Mouse (Mus musculus) granulocyte monocyte progenitor cell, adult 5-6 weeks (primary cell): ENCODE measurements around the gene Pde8b. TPM values are rescaled to one million over a fixed set of nuclear protein-coding genes. Genes with fewer than 3 reads are reported as not detected.
"Not testable (repeated sequence)": the region's sequence is repeated elsewhere in the genome, so short reads cannot be mapped to it uniquely, and the experiment has no call there.

Source experiments
- ATAC-seq: replicated peaks from 2 replicates; pipeline ENCODE4 v1.8.0; 2016; ENCODE audit warnings: mild to moderate bottlenecking, moderate TSS enrichment, inconsistent platforms; ENCODE audit not compliant: poor library complexity, severe bottlenecking
- total RNA-seq, 2 experiments: library from RNA; stranded (forward) in 1 of 2; stranded (reverse) in 1 of 2; fragments of 200-712, 200-1000 nt in 1 of 2; fragments of >200 nt in 1 of 2; fragmentation: Nextera tagmentation in 1 of 2; gene quantifications; 2 replicates each; pipeline ENCODE4 v1.2.3; 2014 to 2017

The Pde8b gene
- total RNA-seq, 2 experiments from 2014 or later = 0.52 TPM; not detected in 1

DNA sequence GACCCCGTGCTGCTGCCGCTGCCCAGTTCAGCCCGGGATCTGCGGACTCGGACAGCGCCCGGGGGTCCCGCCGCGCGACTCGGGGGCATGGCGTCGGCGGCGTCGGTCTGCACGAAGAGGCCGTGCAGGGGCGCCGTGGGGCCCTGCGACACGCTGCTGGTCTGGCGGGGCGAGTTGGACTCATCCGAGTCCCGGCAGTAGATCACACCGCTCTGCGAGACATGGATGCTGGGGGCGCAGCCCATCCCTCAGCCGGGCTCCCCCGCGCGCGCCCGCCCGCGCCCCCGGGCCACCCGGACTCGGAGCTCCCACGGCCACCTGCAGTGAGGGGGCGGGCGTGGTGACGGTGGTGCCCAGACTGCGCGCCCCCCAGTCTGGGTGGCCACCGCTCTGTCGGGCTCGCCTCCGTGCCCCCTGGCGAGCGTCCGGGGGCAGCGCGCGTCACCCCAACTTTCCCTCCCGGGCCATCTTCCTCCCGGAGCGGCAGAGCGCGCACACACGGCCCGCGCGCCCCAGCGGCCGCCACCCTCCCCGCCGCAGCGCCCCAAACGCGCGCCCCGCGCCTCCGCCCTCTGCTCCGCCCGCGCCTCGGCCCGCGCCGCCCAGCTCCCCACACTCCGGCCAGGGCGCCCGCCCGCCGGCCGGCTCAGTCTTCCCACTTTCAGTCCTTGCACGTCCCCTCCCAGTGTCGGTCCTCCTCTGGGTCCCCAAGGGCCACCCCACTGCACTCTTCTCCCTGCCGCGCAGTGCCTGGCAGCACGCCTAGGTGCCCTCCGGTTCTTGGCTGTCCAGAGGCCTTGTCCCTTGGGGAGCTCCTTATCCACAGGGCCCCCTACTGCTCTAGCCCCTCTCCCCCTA is 27.3 kb downstream of the Pde8b start:
- peak; percentile 48; the same call in 1 of the 2 replicates for ATAC-seq

DNA sequence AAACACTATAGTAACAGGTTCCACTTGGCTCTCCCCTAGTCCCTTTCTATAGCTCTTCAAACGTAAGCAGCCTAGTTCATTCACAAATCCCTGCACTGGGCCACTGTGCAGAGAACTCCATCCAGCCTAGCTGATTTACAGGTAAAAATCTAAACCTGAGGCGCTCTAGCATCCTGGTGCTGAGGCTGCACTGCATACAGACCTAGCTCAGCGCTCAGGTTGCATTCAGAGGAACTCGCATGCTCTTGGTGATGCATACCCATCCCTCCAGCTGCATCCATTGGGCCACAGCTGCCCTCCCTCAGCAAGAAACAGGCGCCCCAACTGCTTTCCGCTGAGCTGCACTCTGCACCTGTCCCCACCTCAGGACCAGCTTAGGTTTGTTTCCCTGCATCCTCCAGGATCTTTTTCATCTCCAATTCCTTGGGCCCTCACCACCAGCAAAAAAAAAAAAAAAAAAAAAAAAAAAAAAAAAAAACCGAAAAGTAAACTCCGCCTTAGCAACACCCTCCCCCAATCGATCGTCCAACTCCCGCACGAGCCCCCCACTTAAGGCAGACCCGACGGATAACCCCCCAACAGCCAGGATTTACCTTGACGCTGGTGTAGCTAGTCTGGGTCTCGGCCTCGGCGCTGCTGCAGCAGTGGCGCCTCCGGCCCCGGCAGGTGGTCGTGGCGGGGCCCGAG is 28.1 kb downstream of the Pde8b start:
- no peak for ATAC-seq

DNA sequence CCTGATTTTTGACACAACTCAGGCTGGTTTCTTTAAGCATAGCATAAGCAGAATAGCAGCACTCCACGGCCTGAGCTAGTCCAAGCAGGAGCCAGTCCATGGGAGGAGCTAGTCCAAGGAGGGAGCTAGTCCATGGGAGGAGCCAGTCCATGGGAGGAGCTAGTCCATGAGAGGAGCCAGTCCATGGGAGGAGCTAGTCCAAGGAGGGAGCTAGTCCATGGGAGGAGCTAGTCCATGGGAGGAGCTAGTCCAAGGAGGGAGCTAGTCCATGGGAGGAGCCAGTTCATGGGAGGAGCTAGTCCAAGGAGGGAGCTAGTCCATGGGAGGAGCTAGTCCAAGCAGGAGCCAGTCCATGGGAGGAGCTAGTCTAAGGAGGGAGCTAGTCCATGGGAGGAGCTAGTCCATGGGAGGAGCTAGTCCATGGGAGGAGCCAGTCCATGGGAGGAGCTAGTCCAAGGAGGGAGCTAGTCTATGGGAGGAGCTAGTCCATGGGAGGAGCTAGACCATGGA is 34.4 kb downstream of the Pde8b start:
- ATAC-seq = not testable (repeated sequence)

DNA sequence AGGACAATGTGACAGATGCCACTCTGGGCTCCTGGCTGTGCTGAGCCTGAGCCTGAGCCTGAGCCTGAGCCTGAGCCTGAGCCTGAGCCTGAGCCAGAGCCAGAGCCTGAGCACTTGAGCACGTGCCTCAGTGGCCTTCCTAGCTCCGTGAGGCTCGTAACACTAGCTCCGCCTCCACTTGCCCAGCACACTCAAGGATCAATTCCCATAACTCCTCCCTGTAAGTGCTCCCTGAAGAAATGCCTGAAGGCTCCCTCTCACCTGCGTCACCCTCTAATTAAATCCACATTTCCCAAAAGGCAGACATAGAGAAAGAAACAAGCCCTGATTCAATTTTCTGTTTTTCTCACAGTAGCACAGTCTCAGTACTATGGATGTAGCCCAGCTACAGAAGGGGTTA is 37.8 kb downstream of the Pde8b start:
- ATAC-seq = no peak

DNA sequence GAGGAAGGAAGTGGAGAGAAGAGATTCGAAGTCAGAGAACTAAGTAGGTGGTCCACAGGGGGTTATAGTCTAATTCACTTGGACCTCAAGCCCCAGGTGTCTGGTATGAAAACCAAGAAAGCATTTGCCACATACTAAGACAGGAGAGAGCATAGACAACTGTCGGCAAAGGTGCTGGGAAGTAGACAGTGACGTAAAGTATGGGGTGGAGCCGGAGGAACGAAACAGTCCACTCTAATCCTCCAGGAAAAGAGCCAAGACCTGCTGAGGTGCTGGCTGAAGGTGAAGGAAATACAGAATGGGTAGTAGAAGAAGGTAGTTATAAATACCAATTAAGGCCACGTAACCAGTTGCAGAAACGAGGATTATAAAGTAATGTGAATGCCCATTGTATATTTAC is 42.8 kb downstream of the Pde8b start:
- ATAC-seq = not testable (repeated sequence)

DNA sequence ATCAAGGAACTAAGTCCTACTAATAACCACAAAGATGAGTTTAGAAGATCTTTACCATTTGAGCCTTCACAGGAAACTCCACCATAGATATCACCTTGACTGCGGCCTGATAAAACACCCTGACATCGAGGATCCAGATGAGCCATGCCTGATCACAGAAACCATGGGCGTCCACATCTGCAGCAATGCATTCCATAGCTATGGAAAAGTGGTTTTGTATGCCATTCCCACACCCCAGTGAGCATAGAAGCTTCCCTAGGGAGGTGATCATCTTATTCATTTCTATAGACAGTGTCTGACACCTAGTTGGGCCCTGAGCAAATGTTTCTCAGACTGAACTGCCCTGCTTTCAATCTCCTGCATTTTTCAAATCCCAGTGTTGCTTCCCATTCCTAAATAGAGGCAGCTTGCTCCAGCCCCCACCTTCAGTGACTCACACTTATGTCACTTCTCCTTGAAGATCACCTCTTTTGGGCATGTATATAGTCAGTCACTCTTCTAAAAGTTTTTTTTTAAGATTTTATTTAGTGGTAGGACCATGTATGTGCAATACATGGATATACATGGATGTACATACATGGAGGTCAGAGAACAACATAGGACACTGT is 47.9 kb downstream of the Pde8b start:
- no peak for ATAC-seq

DNA sequence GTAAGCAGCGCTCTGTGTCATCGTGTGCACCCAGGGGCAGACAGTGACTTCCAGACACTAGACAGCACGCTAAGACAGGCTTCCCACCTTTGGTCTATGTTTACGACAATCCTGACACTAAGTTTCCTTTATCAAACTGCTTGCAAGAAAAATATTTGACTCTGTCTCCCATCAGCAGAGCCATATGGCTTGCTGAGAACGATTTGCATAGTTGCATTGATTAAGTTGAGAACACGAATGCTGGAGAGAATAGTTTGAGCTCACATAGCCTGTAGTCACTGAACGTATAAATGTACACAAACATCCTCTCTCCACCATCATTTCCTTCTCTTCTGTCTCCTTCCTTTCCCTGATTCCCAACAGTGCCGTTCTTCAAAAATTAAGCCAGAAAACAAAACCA is 49.3 kb downstream of the Pde8b start:
- ATAC-seq = no peak

DNA sequence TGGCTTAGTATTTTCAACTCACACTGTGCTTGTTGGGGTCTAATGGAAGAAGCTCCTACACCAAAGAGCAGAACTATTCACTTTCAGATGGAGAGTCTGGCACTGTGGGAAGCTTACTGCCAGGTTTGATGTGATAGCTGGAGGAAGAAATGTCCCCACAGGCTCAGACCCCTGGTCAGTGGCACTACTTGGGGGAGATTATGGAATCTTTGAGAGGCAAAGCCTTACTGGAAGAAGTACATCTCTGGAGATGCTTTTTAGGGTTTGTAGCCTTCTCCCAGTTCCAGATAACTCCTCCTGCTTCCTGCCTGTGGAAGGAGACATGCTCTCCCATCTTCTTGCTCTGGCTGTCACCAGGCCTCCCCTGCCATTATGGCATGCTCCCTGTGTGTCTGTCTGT is 50.1 kb downstream of the Pde8b start:
- no peak for ATAC-seq

DNA sequence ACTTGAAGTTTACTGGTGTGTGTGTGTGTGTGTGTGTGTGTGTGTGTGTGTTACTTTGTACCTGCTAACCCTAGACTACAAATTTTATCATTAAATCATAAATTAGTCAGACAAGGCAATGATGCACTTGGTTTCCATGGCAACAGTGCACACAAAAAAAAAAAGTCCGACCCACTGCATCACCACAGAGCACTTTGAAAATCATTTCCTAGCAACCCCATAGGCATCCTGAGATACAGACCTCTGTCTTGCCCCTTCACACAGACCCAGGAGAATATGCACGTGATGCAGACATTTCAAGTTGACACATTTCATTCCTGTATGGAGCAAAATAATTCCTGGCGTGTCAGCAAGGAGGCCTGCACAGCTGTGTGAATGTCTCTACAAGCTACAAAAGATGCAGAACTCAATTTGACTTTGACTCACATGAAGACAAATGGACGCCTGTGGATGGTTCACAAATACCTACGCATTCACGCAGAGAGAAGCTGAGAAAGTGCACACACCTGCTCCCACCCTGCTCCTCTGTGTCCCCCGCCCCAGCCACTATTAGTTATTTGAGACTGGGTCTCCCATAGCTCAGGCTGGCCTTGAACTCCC is 53.9 kb downstream of the Pde8b start:
- ATAC-seq = no peak

DNA sequence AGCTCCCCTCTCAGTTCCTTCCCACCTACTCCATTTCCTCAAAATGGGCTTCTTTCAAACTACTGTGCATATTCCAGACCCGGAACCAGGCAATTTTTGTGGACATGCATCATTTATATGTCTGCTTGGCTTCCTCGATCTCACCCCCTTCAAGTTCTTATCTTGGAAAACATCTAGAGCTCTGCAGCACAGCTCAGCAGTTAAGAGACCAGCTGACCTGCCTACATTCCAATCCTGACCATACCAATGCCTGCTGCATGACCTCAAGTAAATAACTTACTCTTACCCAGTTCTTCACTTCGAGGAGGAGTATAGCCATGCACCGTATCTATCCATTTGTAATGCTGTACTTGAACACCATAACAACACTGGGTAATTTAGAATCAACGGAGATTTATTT is 58.2 kb downstream of the Pde8b start:
- ATAC-seq = no peak

DNA sequence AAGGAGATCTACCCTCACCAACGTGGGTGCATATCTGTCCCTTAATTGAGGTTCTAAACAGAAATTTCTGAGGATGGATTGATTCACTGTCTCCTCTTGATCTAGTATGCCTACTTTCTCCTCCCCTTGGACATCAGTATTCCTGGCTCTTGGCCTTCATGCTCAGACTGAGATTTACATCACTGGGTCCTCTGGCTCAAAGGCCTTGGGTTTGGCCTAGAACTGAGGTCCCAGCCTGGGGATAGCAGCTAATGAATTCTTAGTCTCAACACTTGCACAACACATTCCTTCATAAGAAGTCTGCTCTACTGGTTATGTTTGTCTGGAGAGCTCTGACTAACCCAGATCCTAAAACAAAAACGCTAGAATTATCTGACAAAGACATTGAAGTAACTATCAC is 61.0 kb downstream of the Pde8b start:
- no peak for ATAC-seq

DNA sequence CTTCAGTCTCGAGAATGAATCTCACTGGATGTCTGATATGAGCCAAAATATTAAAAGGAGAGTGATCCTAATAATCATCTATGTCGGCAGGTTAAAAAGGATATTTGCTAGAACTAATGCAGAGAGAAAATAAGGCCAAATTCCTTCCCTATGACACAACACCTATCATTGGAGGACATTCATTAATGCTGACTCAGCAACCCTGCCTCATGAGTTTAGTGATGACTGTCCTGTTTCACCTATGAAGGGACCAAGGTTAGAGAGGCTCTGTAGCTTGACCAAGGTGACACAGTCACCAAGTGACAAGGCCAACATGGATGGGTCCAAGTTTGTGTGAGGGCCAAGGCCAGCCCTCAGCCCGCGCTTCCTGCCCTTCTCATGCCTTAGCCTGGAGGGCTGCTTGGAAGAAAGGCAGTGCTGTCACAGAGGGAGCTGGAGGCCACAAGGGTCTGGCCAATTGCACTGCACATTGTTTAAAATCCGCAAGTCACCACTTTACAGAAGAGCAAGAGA is 62.9 kb downstream of the Pde8b start:
- no peak for ATAC-seq

DNA sequence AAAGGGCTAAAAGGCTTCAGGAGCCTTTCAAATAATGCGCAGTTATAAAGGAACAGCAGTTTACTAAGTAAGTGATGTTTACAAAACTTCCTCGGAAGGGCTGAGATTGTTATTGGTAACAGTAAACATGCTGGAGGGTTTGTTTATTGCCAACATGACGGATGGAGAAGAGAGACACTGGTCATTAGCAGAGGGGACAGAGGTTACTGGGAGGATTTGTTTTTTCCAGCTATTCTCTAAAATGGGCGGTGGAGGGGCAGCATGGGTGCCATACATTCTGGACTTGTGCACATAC is 63.4 kb downstream of the Pde8b start:
- ATAC-seq = no peak

DNA sequence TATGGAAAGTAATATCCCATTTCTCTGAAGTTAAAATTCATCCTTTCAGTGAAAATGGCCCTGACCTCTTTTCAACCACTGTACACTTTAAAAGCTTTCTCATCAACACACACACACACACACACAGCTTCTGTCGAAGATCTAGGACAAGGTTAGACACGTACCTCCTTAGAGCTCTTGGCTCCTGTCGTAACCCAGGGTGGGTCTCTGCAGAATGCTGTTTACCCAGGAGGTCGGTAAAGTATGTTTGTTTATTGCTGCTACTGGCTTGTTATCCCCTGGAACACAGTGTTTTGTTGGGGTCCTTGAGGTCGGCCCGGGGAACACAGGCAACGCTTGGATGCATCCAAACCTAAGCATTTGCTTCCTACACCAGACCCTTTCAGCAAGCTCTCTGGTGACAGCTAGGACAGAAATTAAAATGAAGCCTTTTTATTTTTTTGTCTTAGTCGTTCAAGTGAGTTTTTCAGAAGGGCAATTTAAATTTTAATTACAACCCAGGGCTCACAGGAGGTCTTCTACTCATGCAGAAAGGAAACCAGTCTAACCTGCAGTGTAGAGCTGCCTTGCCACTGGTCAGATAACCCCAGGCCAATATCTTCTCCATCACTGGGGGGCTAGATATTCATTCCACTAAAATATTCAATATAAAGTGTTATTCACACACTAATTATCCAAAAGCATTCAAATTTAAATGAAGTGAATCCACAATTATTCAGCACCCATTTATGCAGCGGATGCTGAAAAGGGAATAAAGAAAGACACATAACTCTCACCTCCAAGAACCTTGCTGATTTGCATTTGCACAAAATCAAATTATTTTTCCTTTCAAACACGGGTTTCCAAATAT is 64.0 kb downstream of the Pde8b start:
- ATAC-seq = no peak

DNA sequence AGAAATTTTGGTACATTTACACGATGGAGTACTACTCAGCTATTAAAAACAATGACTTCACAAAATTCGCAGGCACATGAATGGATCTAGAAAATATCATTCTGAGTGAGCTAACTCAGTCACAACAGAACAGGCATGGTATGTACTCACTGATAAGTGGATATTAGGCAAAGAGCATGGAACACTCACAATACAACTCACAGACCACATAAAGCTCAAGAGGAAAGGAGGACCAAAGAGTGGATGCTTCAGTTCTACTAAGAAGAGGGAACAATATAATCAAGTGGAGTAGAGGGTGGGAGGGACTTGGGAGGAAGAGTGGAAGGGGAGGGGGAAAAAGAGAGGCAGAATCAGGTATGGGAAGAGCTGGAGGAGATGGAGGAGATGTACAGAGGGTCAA is 66.5 kb downstream of the Pde8b start:
- no peak for ATAC-seq

DNA sequence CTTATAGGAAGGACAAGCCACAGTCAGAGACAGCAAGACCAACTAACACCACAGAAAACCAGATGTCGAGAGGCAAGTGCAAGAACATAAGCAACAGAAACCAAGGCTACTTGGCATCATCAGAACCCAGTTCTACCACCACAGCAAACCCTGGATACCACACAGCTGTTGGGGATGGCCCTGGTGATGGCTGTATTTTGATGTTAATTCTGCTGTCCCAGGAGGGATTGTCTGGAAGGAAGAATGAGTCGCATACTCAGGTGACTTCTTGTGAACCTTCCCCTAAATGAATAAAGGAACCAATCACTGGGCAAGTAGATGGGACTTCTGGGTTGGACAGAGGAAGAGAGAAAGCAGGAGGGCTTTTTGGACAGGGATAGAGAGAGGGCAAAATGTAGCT is 69.9 kb downstream of the Pde8b start:
- no peak for ATAC-seq

DNA sequence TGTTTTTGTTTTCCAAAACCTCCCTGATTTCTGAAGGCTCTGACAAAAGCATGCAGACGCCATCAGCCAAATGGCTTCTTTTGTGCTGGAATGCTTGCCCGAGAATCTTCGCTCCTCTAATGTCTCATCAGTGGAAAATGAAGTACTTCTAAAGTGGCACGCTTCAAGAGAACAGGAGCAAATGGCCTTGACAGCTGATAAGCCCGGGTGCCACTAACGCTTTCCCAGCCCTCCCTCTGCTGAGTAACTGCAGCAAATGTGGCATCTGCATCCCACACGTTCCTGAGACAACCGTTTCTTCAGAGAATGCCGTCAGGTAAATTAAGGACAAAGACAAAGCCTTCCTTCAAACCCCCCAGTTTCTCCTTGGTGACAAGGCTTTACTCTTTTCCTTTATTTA is 72.8 kb downstream of the Pde8b start:
- no peak for ATAC-seq

DNA sequence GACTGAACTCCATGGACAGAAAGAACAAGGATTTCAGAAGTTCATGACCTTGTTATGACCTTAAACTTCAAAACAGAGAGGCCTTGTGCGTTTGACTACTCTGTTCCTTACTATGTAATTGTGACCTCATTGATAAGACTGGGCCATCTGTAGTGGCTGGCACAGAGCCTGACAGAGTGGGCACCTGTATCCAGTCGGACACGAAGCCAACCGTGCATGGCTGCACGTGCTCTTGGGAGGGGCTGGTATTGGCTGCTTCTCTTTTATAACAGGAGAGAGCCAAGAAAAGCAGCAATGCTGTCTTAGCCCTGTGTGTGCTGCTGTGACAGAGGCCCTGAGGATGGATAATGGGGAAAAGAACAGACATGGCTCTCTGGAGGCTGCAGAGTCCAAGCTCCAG is 73.7 kb downstream of the Pde8b start:
- ATAC-seq = no peak

DNA sequence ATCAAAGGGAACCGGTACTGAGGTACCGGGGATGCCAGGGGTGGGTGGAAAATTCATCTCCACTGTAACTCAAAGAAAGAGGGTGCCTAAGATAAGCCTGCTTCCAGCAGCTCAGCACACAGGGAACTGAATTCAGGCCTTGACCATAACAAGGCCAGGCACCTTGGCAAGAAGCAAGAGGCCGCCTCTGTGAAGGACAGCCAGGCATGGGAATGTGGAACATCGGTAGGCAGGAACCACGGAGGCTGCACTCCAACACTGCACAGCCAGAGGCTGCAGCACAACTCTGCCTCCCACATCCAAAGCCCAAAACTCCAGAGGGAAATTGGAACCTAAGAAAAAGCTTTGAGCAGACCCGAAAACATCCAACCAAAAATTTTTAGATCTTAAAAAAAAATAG is 75.9 kb downstream of the Pde8b start:
- ATAC-seq = no peak

DNA sequence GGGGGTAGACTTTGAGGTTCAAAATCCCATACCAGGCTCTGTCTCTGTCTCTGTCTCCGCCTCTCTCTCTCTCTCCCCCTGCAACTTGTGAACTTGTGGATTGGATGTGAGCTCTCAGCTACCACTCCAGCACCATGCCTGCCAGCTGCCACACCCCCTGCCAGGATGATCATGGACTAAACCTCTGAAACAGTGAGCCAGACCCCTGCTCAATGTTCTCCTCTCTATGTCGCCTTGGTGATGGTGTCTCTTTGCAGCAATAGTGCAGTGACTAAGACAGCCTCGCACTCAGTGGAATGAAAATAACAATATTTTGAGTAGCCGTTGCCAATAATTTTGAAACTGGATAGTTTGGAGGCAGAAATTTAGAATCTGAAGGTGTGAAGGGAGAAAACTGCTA is 77.8 kb downstream of the Pde8b start:
- no peak for ATAC-seq
